Mouse (Mus musculus) hindbrain, embryonic 16.5 days (tissue): ENCODE results near the gene Arhgdia. TPM values are rescaled to one million over a fixed set of nuclear protein-coding genes. Genes with fewer than 3 reads are reported as not detected.

Source experiments
- ATAC-seq: fragments of 200-750 bp; cut with Nextera tagmentation; 2 replicates; pipeline ENCODE4 v1.8.0; 2017; ENCODE audit warnings: moderate TSS enrichment, moderate library complexity
- H3K27ac ChIP-seq: fragments of 300-500 bp; sonication (generic); 2 replicates; pipeline ENCODE4 v1.5.1; 2014; ENCODE audit warnings: low read depth, mild to moderate bottlenecking, control low read depth, low read length, moderate library complexity
- H3K27me3 ChIP-seq: fragments of 300-500 bp; sonication (generic); replicated peaks from 2 replicates; pipeline ENCODE4 v1.6.1; 2014; ENCODE audit warnings: low read length; ENCODE audit not compliant: control insufficient read depth, insufficient read depth
- H3K36me3 ChIP-seq: fragments of 300-500 bp; sonication (generic); 2 replicates; pipeline ENCODE4 v1.6.1; 2014; ENCODE audit warnings: mild to moderate bottlenecking, low read length, moderate library complexity, mixed read lengths; ENCODE audit not compliant: control insufficient read depth, insufficient read depth
- H3K4me1 ChIP-seq: fragments of 300-500 bp; sonication (generic); 2 replicates; pipeline ENCODE4 v1.6.1; 2014; ENCODE audit warnings: low read depth, low read length; ENCODE audit not compliant: control insufficient read depth, insufficient read depth
- H3K4me2 ChIP-seq: fragments of 300-500 bp; sonication (generic); 2 replicates; pipeline ENCODE4 v1.6.1; 2014; ENCODE audit warnings: mild to moderate bottlenecking, low read length, control low read depth, moderate library complexity
- H3K4me3 ChIP-seq: fragments of 300-500 bp; sonication (generic); 2 replicates; pipeline ENCODE4 v1.5.1; 2014; ENCODE audit warnings: mild to moderate bottlenecking, low read length, control low read depth, moderate library complexity
- H3K9ac ChIP-seq: fragments of 300-500 bp; sonication (generic); 2 replicates; pipeline ENCODE4 v1.6.1; 2014; ENCODE audit warnings: low read depth, mild to moderate bottlenecking, control low read depth, low read length, moderate library complexity
- H3K9me3 ChIP-seq: fragments of 300-500 bp; sonication (generic); 2 replicates; pipeline ENCODE4 v1.6.1; 2014; ENCODE audit warnings: mild to moderate bottlenecking, low read length, moderate library complexity; ENCODE audit not compliant: control insufficient read depth
- WGBS: fragments of 180-500 bp; shearing (Covaris S2); extraction: QIAGEN DNeasy Blood & Tissue Kit; methylation state at CpG from one replicate; pipeline ENCODE4 v1.1.7; 2014; 5-methylcytosine and 5-hydroxymethylcytosine counted together
- polyA plus RNA-seq: library from polyadenylated mRNA; unstranded; fragments of >200 nt; fragmentation: Nextera tagmentation; extraction: Ambion mirVana; gene quantifications from 2 replicates; pipeline ENCODE4 v1.2.1, GENCODE M21; 2015

Arhgdia gene
- polyA plus RNA-seq, 1 experiment from 2014 or later = 501 TPM

DNA sequence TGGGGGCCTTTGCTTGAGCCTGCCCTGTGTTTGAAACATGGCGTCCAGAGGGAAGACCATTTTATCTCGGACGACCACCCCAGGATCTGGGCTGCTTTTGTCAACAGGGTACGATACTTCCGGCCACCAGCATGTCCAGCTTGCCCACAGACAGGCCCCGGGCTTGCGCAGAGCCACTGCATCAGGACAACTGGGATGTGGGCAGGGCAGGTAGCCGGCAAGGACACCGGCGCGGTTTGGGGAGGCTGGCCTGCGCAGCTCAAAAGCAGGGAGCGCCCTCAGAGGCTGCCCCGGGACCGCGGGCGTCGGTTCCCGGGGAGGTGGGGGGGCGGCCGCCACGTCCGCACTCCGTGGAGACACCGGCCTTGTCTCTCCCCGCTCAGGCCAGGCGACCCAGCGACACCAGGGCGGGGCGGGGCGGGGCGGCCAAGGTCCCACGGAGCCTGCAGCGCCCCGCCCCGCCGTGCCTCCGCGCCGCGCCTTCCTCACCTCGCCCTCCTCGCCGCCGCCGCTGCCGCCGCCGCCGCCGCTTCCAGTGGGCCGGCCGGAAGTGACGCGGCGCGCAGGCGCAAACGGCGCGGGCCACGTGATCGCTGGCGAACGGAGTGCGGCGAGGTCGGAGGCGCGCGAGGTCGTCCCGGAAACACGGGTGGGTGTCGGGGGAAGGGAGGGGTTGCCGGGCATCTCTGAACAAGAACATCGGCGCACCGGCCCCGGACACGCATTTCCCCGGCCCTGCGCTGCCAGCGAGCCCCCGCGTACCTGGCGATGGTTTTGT lies 32.1 kb downstream of the Arhgdia start, which contains the start of gene Mcrip1:
Gene Mcrip1 (minus strand): TSS at position 560 of the 778 bp plus-strand sequence.
- H3K9ac ChIP-seq = peak within 1 kb of the TSS; percentile 87
- H3K27me3 ChIP-seq = no peaks in the 10 kb centered on the region
- peak within 1 kb of the TSS; percentile 90 for H3K27ac ChIP-seq
- peaks cover 2% of the 10 kb centered on the region; the same call in 1 of the 2 replicates for H3K36me3 ChIP-seq
- H3K4me2 ChIP-seq = peak within 1 kb of the TSS; percentile 68
- peaks cover 20% of the 10 kb centered on the region for H3K4me1 ChIP-seq
- peak within 1 kb of the TSS; percentile 71 for H3K4me3 ChIP-seq
- peak; percentile 94 for ATAC-seq
- no peaks in the 10 kb centered on the region for H3K9me3 ChIP-seq
- under 1% methylated on average over 49 of the region's 87 CpGs for WGBS

DNA sequence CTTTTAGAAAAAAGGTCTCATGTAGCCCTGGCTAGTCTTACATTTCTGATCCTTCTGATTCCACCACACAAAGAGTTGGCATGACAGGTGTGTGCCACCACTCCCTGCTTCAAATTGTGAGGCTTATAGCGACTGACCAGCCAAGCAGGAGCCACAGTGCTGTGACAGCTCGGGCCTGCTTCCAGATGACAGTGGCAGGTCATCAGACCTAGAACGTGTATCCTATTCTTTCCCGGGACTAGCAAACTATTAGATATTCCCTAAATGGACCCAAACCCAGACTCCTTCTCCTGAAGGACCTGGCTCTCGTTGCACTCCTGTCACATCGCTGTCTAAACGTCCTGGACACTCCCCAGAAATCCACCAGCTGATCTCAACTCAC lies 32.6 kb downstream of the Arhgdia start:
- ATAC-seq = no peak
- Histone ChIP-seq H3K4me2 (peak overlapping the region; percentile 68), H3K27ac (peak overlapping the region; percentile 90), H3K9ac (peak overlapping the region; percentile 87), H3K9me3 (no peaks in the 10 kb centered on the region), H3K4me3 (peak overlapping the region; percentile 71), H3K36me3 (peaks cover 7% of the 10 kb centered on the region; the same call in 1 of the 2 replicates), H3K4me1 (peaks cover 20% of the 10 kb centered on the region), H3K27me3 (no peaks in the 10 kb centered on the region)
- 30% methylated on average over 7 of the region's 7 CpGs for WGBS

GRCm38 (mm10) chr11:120548214-120548613 lies 33.2 kb downstream of the Arhgdia start:
- no peak overlapping the region for H3K27ac ChIP-seq
- H3K4me3 ChIP-seq = peak overlapping the region; percentile 71
- no peaks in the 10 kb centered on the region for H3K27me3 ChIP-seq
- peak overlapping the region; percentile 68 for H3K4me2 ChIP-seq
- H3K4me1 ChIP-seq = peaks cover 20% of the 10 kb centered on the region
- peaks cover 10% of the 10 kb centered on the region for H3K36me3 ChIP-seq
- no peak for ATAC-seq
- H3K9ac ChIP-seq = peak overlapping the region; percentile 87
- 74% methylated on average over 3 of the region's 3 CpGs for WGBS
- no peaks in the 10 kb centered on the region for H3K9me3 ChIP-seq

DNA sequence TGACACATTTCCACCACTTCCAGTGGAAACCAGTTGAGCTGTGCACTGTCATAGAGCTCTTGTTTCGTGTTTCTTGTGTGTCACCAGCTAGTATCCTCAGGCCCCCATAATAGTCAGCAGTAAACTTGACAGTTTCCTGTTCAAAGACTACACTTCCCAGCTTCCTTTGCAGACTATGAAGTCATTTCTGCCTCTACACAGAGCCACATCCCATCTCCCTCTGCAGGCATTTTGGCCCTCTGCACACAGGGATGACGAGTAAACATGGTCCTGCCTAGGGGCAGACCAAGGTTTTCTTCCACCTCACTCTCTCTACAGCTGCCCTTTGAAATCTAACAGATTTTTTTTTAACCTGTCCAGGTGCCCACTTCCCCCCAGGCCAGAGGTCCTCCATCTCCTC lies 34.0 kb downstream of the Arhgdia start:
- Histone ChIP-seq H3K27me3 (no peaks in the 10 kb centered on the region), H3K4me1 (peaks cover 20% of the 10 kb centered on the region), H3K4me3 (no peak overlapping the region), H3K36me3 (peaks cover 10% of the 10 kb centered on the region), H3K9ac (no peak overlapping the region), H3K9me3 (no peaks in the 10 kb centered on the region), H3K4me2 (no peak overlapping the region), H3K27ac (no peak overlapping the region)
- 60% methylated on average over 2 of the region's 2 CpGs for WGBS
- ATAC-seq = no peak

DNA sequence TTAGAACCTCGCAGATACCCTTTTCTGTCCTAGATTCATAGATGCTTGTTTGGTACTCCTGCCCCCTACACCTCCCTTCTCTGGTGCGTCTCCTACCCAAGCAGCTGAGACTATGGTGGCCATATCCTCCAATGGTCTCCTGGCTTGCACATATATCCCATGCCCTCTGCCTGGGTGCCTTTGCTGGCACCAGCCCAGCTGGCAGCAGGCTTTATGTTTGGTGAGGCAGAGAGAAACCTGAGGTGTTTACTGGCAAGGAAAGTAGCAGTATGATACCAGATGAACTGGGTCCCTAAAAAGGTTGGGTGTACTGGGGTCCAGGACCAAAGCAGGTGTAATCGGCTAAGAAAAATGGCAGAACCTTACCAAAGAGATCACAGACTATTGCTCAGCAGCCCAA lies 35.5 kb downstream of the Arhgdia start:
- no peak overlapping the region for H3K9ac ChIP-seq
- H3K4me1 ChIP-seq = peaks cover 20% of the 10 kb centered on the region
- no peak overlapping the region for H3K27ac ChIP-seq
- H3K36me3 ChIP-seq = peaks cover 11% of the 10 kb centered on the region
- H3K4me2 ChIP-seq = no peak overlapping the region
- H3K9me3 ChIP-seq = no peaks in the 10 kb centered on the region
- H3K4me3 ChIP-seq = no peak overlapping the region
- no peaks in the 10 kb centered on the region for H3K27me3 ChIP-seq
- ATAC-seq = no peak
- 93% methylated on average over 3 of the region's 3 CpGs for WGBS

DNA sequence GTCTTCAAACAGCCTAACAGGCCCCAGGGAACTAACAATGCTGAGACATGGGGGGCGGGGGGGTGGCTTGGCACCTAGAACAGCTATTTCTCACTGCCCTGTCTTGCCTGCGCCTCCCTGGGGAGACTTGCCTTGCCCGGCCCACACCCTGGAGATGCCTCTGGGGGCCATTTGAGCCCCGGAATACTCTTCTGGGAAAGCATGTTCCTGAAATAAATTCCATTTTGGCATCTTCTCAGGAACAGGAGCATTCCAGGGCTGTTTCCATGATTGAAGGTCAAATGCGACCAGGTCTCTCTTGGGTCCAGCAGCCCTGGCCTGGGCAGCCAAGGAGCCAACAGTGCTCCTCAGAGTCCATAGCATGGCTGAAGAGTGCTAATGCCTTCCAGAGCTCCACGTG lies 39.0 kb downstream of the Arhgdia start:
- Histone ChIP-seq H3K9ac (no peak overlapping the region), H3K36me3 (peaks cover 11% of the 10 kb centered on the region), H3K4me3 (no peak overlapping the region), H3K9me3 (no peaks in the 10 kb centered on the region), H3K27ac (no peak overlapping the region), H3K27me3 (no peaks in the 10 kb centered on the region), H3K4me1 (peaks cover 21% of the 10 kb centered on the region), H3K4me2 (no peak overlapping the region)
- WGBS = 88% methylated on average over 6 of the region's 6 CpGs
- no peak for ATAC-seq

DNA sequence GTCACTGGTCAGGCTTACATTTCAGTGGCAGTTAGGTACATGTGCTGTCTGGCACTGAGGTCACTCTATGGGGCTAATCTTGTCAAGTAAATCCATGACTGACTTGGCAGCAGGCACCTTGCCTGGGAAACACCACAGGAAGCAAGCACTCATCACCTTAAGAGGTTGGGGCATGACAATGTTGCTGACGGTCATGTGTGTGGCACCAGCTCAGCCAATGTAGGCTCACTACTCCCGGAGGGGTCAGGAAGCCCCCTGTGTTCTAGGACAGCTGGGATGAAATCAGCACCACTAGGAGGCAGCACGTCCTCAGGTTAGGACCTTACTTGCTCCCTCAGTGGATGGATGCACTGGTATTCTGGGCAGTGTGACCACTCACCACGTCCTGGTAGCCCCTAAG lies 39.5 kb downstream of the Arhgdia start:
- Histone ChIP-seq H3K27me3 (no peaks in the 10 kb centered on the region), H3K4me1 (peaks cover 21% of the 10 kb centered on the region), H3K4me2 (no peak overlapping the region), H3K4me3 (no peak overlapping the region), H3K36me3 (peaks cover 11% of the 10 kb centered on the region), H3K27ac (no peak overlapping the region), H3K9me3 (no peaks in the 10 kb centered on the region), H3K9ac (no peak overlapping the region)
- 26% methylated on average over 4 of the region's 4 CpGs for WGBS
- no peak for ATAC-seq

DNA sequence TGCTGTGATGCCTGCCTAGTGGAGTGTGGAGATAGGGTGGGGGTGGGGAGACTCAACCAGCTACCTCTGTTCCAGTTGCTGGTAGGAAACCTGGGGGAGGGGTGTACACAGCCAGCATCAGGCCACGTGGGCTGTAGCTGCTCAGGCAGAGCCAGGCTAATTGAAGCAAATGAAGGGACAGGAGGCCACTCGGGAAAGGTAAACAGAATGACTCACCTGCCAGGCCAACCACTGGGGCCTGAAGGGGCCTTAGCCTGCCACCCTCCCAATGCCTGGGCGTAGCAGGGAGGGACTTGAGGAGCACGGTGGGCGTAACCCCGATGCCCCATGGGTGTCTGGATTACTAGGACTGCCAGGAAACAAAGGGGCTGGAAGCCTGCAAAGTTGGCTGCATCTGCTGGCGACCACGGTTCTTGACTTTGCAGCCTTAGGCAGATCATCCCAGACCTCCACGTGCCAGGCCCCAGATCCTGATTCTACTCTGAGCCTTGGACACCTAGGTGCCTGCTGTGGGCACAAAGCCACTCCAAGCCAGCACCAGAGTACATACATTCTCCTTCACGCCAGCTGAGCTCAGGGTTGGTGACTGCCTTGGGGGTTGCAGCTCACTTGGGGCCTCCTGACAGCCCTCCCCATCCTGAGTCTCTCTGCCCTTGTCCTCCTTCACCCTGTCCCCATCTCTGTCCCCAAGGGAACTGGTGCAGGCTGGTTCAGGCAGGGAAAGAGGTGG lies 42.0 kb downstream of the Arhgdia start:
- H3K4me3 ChIP-seq = no peak overlapping the region
- peak overlapping the region; percentile 50 for H3K9ac ChIP-seq
- H3K27me3 ChIP-seq = no peaks in the 10 kb centered on the region
- H3K4me2 ChIP-seq = no peak overlapping the region
- 20% methylated on average over 10 of the region's 10 CpGs for WGBS
- peaks cover 21% of the 10 kb centered on the region for H3K4me1 ChIP-seq
- H3K27ac ChIP-seq = peak overlapping the region; percentile 72
- H3K9me3 ChIP-seq = no peaks in the 10 kb centered on the region
- ATAC-seq = peak; percentile 69
- peaks cover 10% of the 10 kb centered on the region for H3K36me3 ChIP-seq

- peak overlapping the region; percentile 72 for H3K27ac ChIP-seq
- 0 out of 2 replicates have a peak overlapping the region, but pooled peaks have one; percentile 50 for H3K9ac ChIP-seq
- no peak; the same call in 1 of the 2 replicates for ATAC-seq
- H3K27me3 ChIP-seq = no peaks in the 10 kb centered on the region
- H3K4me2 ChIP-seq = no peak overlapping the region
- H3K9me3 ChIP-seq = no peaks in the 10 kb centered on the region
- H3K36me3 ChIP-seq = peaks cover 6% of the 10 kb centered on the region
- H3K4me1 ChIP-seq = peaks cover 21% of the 10 kb centered on the region
- WGBS = 49% methylated on average over 8 of the region's 8 CpGs
- H3K4me3 ChIP-seq = no peak overlapping the region
These were observed 42.5 kb downstream of the Arhgdia start for GRCm38 (mm10) chr11:120538955-120539284.
